Mouse (Mus musculus) inflammation-experienced regulatory T-cells, adult 6 months (primary cell): ENCODE measurements around the gene BC030867. TPM values are rescaled to one million over a fixed set of nuclear protein-coding genes. Genes with fewer than 3 reads are reported as not detected.

ENCODE experiments used
- ATAC-seq: one replicate; pipeline ENCODE4 v1.8.0; 2017
- polyA plus RNA-seq, 3 experiments: library from polyadenylated mRNA; unstranded; fragments of 100-300 nt; shearing (Covaris generic); gene quantifications; one replicate each; pipeline ENCODE4 v1.2.1; 2017

Gene BC030867
- polyA plus RNA-seq, 3 experiments from 2014 or later = 0.95 to 7.0 (median 1.5) TPM

DNA sequence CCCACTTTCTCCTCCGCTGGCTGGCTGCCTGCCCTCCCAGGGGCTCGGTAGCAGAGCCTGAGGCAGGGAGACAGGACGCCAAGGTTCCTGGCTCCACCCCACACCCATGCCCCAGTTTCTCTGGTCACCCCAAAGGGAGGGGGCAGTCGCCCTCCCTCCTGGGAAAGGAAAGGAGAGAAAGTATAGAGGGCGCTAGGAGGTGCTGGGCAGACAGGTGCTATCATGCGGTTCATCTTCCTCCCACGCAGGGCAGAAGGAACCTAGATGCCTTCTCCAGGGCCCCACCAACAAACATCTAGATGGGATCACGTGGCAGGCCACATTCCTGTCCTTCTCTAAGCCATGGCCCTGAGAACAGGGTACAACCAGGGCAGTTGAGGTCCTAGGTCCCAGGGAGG is 26.7 kb upstream of the BC030867 start:
- no peak for ATAC-seq

DNA sequence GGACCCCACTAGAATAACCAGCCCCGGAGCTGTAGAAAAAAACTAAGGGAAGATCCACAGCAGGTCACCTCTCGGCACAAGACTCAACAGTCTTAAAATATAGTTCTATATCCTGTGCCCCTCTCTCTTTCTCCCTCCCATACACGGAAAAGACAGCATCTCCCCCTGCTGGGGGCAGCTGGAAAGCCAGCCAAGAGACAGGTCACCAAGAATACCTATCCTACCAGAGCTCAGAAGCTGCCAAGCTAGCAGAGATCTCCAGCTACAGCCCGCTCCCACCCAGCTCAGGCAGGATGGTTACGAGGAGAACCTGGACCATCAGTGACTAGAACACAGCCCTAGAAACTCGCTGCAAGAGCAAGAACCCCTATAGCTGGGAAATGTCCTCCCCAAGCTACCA is 25.5 kb upstream of the BC030867 start:
- ATAC-seq = peak; percentile 46

DNA sequence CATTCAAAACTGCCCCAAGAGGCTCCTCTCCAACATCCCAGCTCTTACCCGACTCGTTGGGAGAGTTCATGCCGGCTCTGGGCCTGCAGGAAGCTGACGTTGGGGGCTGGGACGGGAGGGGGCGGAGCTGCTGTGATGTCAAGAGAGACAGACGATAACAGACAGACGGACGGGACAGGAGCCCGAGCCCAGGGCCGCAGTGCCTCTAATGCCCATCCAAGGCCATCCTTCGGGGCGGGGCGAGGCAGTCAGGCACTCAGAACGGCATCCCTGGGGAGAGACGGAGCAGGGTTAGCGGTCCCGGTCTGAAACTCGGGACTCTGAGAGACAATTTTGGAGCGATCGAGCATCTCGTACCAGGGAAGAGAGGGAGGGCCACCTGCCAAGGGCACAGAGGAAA is 24.0 kb upstream of the BC030867 start:
- ATAC-seq = no peak

DNA sequence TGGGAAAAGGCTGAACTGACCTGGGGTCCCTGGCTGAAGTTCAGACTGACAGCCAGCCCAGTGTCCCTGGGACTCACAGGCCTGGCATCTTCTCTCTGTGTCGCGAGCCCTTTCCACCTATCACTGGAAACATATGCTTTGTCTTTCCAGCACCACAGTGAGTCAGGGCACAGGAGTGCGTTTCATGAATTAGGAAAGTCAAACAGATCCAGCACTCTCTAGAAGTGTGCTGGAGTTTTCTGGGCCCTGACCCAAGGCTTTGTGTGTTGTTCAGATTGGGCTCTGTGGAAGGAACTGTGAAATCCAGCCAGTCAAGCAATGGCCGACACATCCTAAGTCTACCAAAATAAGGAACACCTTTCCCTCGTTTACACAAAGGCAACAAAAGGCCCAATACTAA is 23.5 kb upstream of the BC030867 start:
- no peak for ATAC-seq

- ATAC-seq = no peak
Observed at GRCm38 (mm10) chr11:102226067-102226978, 22.4 kb upstream of the BC030867 start.

GRCm38 (mm10) chr11:102227270-102228190 is 21.2 kb upstream of the BC030867 start:
- ATAC-seq = no peak

DNA sequence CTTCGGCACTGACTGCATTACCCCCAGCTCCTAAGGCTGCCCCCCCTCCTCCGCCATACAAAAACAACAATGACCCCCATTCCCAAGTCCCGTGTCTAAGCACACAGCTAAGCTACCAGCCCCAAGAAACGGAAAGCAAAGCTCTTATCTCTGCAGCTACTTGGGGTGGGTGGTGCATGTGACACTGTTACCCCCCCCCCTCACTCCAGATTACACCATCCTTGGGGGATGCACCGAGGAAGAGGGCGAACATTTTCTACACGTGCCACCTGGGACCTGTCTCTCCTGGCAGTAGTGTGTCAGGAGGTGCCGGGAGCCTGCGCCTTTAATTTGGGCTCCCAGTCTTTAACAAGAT is 20.5 kb upstream of the BC030867 start:
- no peak for ATAC-seq

GRCm38 (mm10) chr11:102228646-102229268 is 19.9 kb upstream of the BC030867 start:
- no peak for ATAC-seq

GRCm38 (mm10) chr11:102229331-102229953 is 19.2 kb upstream of the BC030867 start:
- ATAC-seq = peak; percentile 15

- peak; percentile 94 for ATAC-seq
Observed at GRCm38 (mm10) chr11:102230006-102230741, 18.5 kb upstream of the BC030867 start, which contains the start of gene Hdac5. Gene Hdac5 (minus strand): TSS chr11:102230166.

DNA sequence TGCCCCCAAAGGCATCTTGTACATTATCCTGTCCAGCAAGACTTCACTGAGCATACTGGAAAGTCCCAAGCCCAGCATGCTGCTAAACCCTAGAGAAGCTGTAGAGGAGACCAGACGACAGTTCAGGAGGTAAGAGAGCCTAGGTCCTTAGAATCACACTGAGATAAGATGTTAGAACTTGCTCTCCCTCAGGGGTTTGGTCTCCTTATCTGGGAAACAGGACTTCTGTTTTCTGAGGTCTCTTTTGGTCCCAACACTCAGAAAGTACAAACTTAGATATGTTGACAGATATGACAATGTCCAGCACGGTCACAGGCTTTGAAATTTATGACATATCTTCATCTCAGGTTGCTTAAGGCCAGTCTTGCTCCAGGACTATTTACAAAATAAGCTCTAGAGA is 12.7 kb upstream of the BC030867 start:
- ATAC-seq = no peak

DNA sequence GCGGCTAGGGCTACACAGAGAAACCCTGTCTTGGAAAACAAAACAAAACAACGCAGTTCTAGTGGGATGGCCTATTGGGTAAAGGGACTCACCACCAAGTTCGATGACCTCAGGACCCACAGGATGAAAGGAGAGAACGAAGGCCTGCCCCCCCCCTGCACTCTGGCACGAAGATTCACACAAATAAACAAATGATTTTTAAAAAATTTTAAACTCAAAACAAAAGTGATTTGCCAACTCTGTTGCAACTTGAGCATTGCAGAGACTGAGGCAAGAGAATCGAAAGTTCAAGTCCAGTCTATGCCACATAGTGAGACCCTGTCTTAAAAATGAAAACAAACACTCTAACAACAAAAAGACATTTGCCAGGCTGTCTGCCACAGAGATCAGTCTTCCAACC is 8.0 kb upstream of the BC030867 start:
- no peak for ATAC-seq

DNA sequence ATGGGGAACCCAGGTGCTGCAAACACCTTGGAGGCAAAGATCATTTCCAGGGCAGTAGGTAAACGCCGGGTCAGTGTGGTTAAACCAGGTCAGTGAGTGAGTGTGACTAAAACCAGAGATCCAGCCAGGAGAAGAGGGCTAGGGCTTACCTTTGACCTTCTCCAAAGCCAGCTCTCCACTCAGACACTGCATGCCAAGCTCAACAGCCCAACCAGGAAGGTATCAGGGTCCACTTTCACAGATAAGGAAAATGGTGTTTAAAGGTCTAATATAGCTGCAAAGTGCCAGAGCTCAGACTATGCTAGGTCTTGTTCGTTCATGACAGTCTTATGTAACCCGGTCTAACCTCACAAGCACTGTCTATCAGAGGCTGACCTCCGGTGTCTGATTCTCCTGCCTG is 7.4 kb upstream of the BC030867 start:
- ATAC-seq = no peak

DNA sequence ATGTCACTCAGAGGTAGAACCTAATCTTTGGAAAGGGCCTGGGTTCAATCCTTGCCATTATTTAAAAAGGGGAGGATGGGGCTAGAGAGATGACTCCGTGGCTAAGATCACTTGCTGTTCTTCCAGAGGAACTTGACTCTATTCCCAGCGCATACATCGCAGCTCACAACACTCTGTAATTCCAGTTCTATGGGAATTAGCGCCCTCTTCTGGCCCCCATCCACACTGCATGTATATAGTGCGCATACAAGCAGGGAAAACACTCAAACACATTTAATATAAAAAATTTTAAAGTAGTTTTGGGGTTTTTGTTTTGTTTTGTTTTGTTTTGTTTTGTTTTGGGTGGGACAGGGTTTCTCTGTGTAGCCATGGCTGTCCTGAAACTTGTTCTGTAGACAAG is 6.8 kb upstream of the BC030867 start:
- no peak for ATAC-seq

- ATAC-seq = peak; percentile 35
Observed at GRCm38 (mm10) chr11:102244926-102245449, 3.7 kb upstream of the BC030867 start.

- no peak for ATAC-seq
Observed at GRCm38 (mm10) chr11:102245581-102246272, 3.0 kb upstream of the BC030867 start.

GRCm38 (mm10) chr11:102246273-102246635 is 2.4 kb upstream of the BC030867 start:
- no peak for ATAC-seq

- ATAC-seq = no peak
Observed at GRCm38 (mm10) chr11:102246871-102247270, 1.8 kb upstream of the BC030867 start.

DNA sequence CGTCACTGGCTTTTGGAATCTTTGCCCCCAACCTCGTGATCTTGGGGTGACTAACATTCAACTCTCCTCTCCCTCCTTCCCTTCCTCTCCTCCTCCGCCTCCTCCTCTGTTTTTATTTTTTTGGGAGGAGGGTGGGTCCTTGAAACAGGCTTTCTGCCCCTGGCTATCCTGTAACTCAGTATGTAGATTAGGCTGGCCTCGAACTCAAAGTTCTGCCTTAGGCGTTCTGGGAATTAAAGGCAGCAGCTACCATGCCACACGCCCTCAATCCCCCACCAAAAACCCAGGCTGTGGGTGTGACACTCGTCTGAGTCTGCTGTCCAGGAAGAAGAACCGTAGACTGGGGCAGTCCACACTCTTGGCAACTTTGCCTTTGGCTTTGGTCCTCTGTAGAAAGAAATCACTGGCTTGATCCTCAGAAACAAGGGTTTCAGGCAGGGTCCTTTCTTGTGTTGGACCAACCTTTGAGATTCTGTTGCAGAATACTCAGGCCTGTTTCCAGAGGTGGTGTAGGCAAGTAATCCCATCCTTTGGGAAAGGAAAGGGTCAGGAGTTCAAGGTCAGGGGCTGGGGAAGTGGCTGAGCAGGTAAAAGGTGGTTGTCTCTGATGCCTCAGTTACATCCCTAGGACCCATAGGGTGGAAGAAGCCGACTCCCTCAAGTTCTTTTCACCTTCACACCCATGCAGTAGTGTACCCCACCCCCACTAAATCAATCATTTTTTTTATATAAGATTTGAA is 839 bp downstream of the BC030867 start:
- ATAC-seq = no peak

GRCm38 (mm10) chr11:102257514-102257913 is 8.8 kb downstream of the BC030867 start:
- ATAC-seq = no peak
